ENCODE assay signal across 16 mouse cellular contexts in the genomic region with DNA sequence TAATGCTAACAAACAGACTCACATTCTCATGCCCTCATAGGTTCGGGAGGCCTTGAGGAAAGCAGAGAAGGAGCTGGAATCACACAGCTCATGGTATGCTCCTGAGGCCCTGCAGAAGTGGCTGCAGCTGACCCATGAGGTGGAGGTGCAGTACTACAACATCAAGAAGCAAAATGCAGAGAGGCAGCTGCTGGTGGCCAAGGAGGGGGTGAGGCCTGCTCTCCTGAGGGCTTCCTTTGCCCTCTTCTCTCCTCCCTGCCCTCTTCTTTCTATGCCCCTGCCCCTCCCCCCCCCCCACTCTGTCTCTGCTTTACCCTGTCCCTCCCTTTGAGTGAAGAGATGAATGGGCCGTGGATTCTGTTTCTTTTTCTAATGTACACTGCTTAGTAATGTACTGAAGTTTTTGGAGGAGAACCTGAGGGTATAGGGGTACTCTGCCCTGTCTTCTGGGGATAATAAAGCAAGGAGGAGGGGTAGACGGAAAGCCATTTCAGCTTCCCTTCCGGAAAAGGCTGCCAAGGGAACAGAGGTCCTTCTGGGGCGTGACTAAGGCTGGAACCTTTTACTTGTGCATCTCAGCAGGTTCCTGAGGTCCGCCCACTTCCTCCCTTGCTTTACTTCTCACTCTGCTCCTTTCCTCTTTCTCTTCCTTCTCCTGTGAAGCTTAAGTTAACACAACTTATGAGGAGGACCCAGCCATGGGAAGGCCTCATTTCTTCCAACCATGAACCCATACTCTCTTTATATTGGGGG. TPM values are rescaled to one million over a fixed set of nuclear protein-coding genes. Genes with fewer than 3 reads are reported as not detected.
A peak's percentile ranks its signal among the peaks of the same experiment; 100 is the strongest.
DNase-seq lines count a peak whose midpoint lies in the region; ATAC-seq and TF ChIP-seq lines count a peak whose summit lies in the region.
"Had no signal": no experiment of that assay in that cellular context is flagged by ENCODE, and none has a peak within 500 bp of the region (broad histone marks: within the 10 kb centered on the region; RNA-seq: fewer than 3 reads in every experiment).

No protein-coding gene starts in this region.

- no peak for TF ChIP-seq EP300 in liver, postnatal 0 days (IDR thresholded peaks at IDR 0.05; ENCODE audit: low read depth)

- H3K27me3 ChIP-seq in forebrain, embryonic 10.5 days (ENCODE audit: poor library complexity, severe bottlenecking): no peaks in the 10 kb centered on the region
- no peaks in the 10 kb centered on the region for H3K27me3 ChIP-seq in forebrain, embryonic 16.5 days (replicated peaks; ENCODE audit: control insufficient read depth, insufficient read depth, low read length)
- no peaks in the 10 kb centered on the region for H3K27me3 ChIP-seq in thymus, adult 2 months (ENCODE audit: control insufficient read depth, insufficient read depth, low read length)
- no peaks in the 10 kb centered on the region for H3K27me3 ChIP-seq in liver, postnatal 0 days (ENCODE audit: insufficient read depth, low read length)
- no peaks in the 10 kb centered on the region for H3K27me3 ChIP-seq in midbrain, postnatal 0 days (ENCODE audit: insufficient read depth, low read length)
- H3K27me3 ChIP-seq: kidney, embryonic 15.5 days; midbrain, embryonic 15.5 days; Patski had no signal

- WGBS in forebrain, embryonic 10.5 days: 60% methylated on average over 6 of the region's 6 CpGs
- 53% methylated on average over 6 of the region's 6 CpGs for WGBS in forebrain, embryonic 16.5 days
- WGBS in thymus, adult 2 months: 17% methylated on average over 6 of the region's 6 CpGs
- WGBS in liver, postnatal 0 days (ENCODE audit: insufficient replicate concordance): 43% methylated on average over 6 of the region's 6 CpGs
- 50% methylated on average over 6 of the region's 6 CpGs for WGBS in midbrain, postnatal 0 days

- TF ChIP-seq CTCF in thymus, adult 2 months (IDR thresholded peaks at IDR 0.05; ENCODE audit: borderline replicate concordance, control insufficient read depth, extremely low read depth, insufficient read depth, low read length, poor library complexity): no peak
- TF ChIP-seq CTCF in liver, postnatal 0 days (IDR thresholded peaks at IDR 0.05; ENCODE audit: low read depth): no peak
- TF ChIP-seq CTCF in midbrain, postnatal 0 days (IDR thresholded peaks at IDR 0.05): no peak

- peaks cover 7% of the 10 kb centered on the region for H3K4me1 ChIP-seq in forebrain, embryonic 10.5 days
- H3K4me1 ChIP-seq in forebrain, embryonic 16.5 days (replicated peaks; ENCODE audit: control insufficient read depth, insufficient read depth, low read length): no peaks in the 10 kb centered on the region
- peaks cover 13% of the 10 kb centered on the region for H3K4me1 ChIP-seq in thymus, adult 2 months (replicated peaks; ENCODE audit: control insufficient read depth, insufficient read depth, low read length)
- peaks cover 3% of the 10 kb centered on the region; the same call in 1 of the 2 replicates for H3K4me1 ChIP-seq in liver, postnatal 0 days (ENCODE audit: insufficient read depth)
- H3K4me1 ChIP-seq in midbrain, postnatal 0 days (ENCODE audit: insufficient read depth, low read length): no peaks in the 10 kb centered on the region
- H3K4me1 ChIP-seq: kidney, embryonic 15.5 days; midbrain, embryonic 15.5 days had no signal

- peak overlapping the region; percentile 30; the same call in 1 of the 2 replicates for H3K27ac ChIP-seq in forebrain, embryonic 10.5 days
- no peak overlapping the region for H3K27ac ChIP-seq in forebrain, embryonic 16.5 days (ENCODE audit: low read length)
- peak overlapping the region; percentile 61 for H3K27ac ChIP-seq in thymus, adult 2 months (ENCODE audit: control insufficient read depth, insufficient read depth, low read length)
- H3K27ac ChIP-seq in liver, postnatal 0 days (ENCODE audit: low read depth): peak overlapping the region; percentile 55; the same call in 1 of the 2 replicates
- H3K27ac ChIP-seq in midbrain, postnatal 0 days (ENCODE audit: low read depth, low read length): no peak overlapping the region
- H3K27ac ChIP-seq: hindbrain, embryonic 10.5 days; kidney, embryonic 15.5 days; midbrain, embryonic 15.5 days had no signal

- no peak for ATAC-seq in forebrain, embryonic 16.5 days
- ATAC-seq in liver, postnatal 0 days: no peak
- no peak for ATAC-seq in midbrain, postnatal 0 days (ENCODE audit: low FRiP score)
- ATAC-seq: midbrain, embryonic 15.5 days; Patski had no signal

- no peak for DNase-seq in forebrain, embryonic 10.5 days (ENCODE audit: extremely low spot score, low spot score)
- DNase-seq in thymus, adult 2 months: peak; percentile 28
- DNase-seq in thymus, adult 18-20 months: no peak
- no peak for DNase-seq in liver, postnatal 0 days
- no peak for DNase-seq in adrenal gland, postnatal 25 days
- DNase-seq in urinary bladder, postnatal 10 days (ENCODE audit: low spot score): no peak
- DNase-seq in midbrain, postnatal 0 days (ENCODE audit: low spot score): no peak
- DNase-seq: gastrocnemius, postnatal 10 days; spleen, adult 18-20 months had no signal

- H3K9ac ChIP-seq in forebrain, embryonic 16.5 days (replicated peaks; ENCODE audit: low read depth, low read length): no peak overlapping the region
- H3K9ac ChIP-seq in liver, postnatal 0 days (replicated peaks): no peak overlapping the region
- H3K9ac ChIP-seq in midbrain, postnatal 0 days (replicated peaks; ENCODE audit: low read length, poor library complexity, severe bottlenecking): no peak overlapping the region
- H3K9ac ChIP-seq: kidney, embryonic 15.5 days; midbrain, embryonic 15.5 days had no signal

- H3K9me3 ChIP-seq in forebrain, embryonic 10.5 days: no peaks in the 10 kb centered on the region
- H3K9me3 ChIP-seq in forebrain, embryonic 16.5 days (ENCODE audit: control insufficient read depth, low read length): no peaks in the 10 kb centered on the region
- no peaks in the 10 kb centered on the region for H3K9me3 ChIP-seq in liver, postnatal 0 days (ENCODE audit: low read length)
- no peaks in the 10 kb centered on the region for H3K9me3 ChIP-seq in midbrain, postnatal 0 days (ENCODE audit: low read length)
- H3K9me3 ChIP-seq: hindbrain, embryonic 10.5 days; kidney, embryonic 15.5 days; midbrain, embryonic 15.5 days had no signal

- H3K4me3 ChIP-seq in forebrain, embryonic 10.5 days: no peak overlapping the region
- H3K4me3 ChIP-seq in forebrain, embryonic 16.5 days (replicated peaks; ENCODE audit: low read length): no peak overlapping the region
- no peak overlapping the region for H3K4me3 ChIP-seq in thymus, adult 2 months (ENCODE audit: control insufficient read depth, insufficient read depth, low read length)
- H3K4me3 ChIP-seq in liver, postnatal 0 days (ENCODE audit: low read depth, low read length): no peak overlapping the region
- no peak overlapping the region for H3K4me3 ChIP-seq in midbrain, postnatal 0 days (ENCODE audit: low read depth, low read length)
- H3K4me3 ChIP-seq: erythroblast, embryonic 14.5 days; hindbrain, embryonic 10.5 days; kidney, embryonic 15.5 days; midbrain, embryonic 15.5 days had no signal

- no peak for TF ChIP-seq POLR2A in thymus, adult 2 months (IDR thresholded peaks at IDR 0.05; ENCODE audit: control insufficient read depth, extremely low read depth, insufficient read depth, low read length, poor library complexity)

- peaks cover 3% of the 10 kb centered on the region; the same call in 1 of the 2 replicates for H3K36me3 ChIP-seq in forebrain, embryonic 10.5 days (replicated peaks)
- no peaks in the 10 kb centered on the region for H3K36me3 ChIP-seq in forebrain, embryonic 16.5 days (ENCODE audit: control insufficient read depth, insufficient read depth)
- H3K36me3 ChIP-seq in thymus, adult 2 months (ENCODE audit: control insufficient read depth, insufficient read depth, low read length): peaks cover 43% of the 10 kb centered on the region
- H3K36me3 ChIP-seq in liver, postnatal 0 days (replicated peaks; ENCODE audit: insufficient read depth, low read length): peaks cover 34% of the 10 kb centered on the region
- H3K36me3 ChIP-seq in midbrain, postnatal 0 days (ENCODE audit: insufficient read depth, low read length): peaks cover 17% of the 10 kb centered on the region
- H3K36me3 ChIP-seq: kidney, embryonic 15.5 days; midbrain, embryonic 15.5 days had no signal

- no peak overlapping the region for H3K4me2 ChIP-seq in forebrain, embryonic 16.5 days (ENCODE audit: low read length)
- peak overlapping the region; percentile 26; the same call in 1 of the 2 replicates for H3K4me2 ChIP-seq in liver, postnatal 0 days (ENCODE audit: low read depth, low read length)
- no peak overlapping the region for H3K4me2 ChIP-seq in midbrain, postnatal 0 days (ENCODE audit: low read depth, low read length, poor library complexity, severe bottlenecking)
- H3K4me2 ChIP-seq: kidney, embryonic 15.5 days; midbrain, embryonic 15.5 days had no signal

RNA-seq across cellular contexts. Expression of a gene that starts 15.4 kb away (rescaled TPM):
- 296 and 311 TPM in 2 replicates for polyA plus RNA-seq in forebrain, embryonic 10.5 days (2016; fragmentation: Nextera tagmentation; extraction: Ambion mirVana)
- 79.3 and 96.2 TPM in 2 replicates for polyA plus RNA-seq in forebrain, embryonic 16.5 days (2015; fragmentation: Nextera tagmentation; extraction: Ambion mirVana)
- 46.3 and 67.1 TPM in 2 replicates for polyA plus RNA-seq in thymus, adult 2 months (2012; rRNA removed)
- 55.9 and 66.4 TPM in 2 replicates for polyA plus RNA-seq in liver, postnatal 0 days (2015; fragmentation: Nextera tagmentation; extraction: Ambion mirVana)
- total RNA-seq in adrenal gland, postnatal 25 days (2021): 28.2 and 36.0 TPM in 2 replicates
- 31.2 and 35.6 TPM in 2 replicates for total RNA-seq in midbrain, postnatal 0 days (2014; rRNA removed)
- polyA plus RNA-seq in midbrain, postnatal 0 days (2015; fragmentation: Nextera tagmentation; extraction: Ambion mirVana): 25.0 and 26.1 TPM in 2 replicates

RNA-seq across cellular contexts. Expression of a gene that starts 55.4 kb away (rescaled TPM):
- 0.19 and 0.55 TPM in 2 replicates for polyA plus RNA-seq in forebrain, embryonic 10.5 days (2016; fragmentation: Nextera tagmentation; extraction: Ambion mirVana)
- 0.43 and 0.66 TPM in 2 replicates for polyA plus RNA-seq in forebrain, embryonic 16.5 days (2015; fragmentation: Nextera tagmentation; extraction: Ambion mirVana)
- not detected in 2 replicates for polyA plus RNA-seq in thymus, adult 2 months (2012; rRNA removed)
- polyA plus RNA-seq in liver, postnatal 0 days (2015; fragmentation: Nextera tagmentation; extraction: Ambion mirVana): 0.12 and 0.19 TPM in 2 replicates
- not detected in 2 replicates for total RNA-seq in adrenal gland, postnatal 25 days (2021)
- total RNA-seq in midbrain, postnatal 0 days (2014; rRNA removed): not detected in 2 replicates
- polyA plus RNA-seq in midbrain, postnatal 0 days (2015; fragmentation: Nextera tagmentation; extraction: Ambion mirVana): 0.29 and 0.38 TPM in 2 replicates
- total RNA-seq: gastrocnemius, postnatal 10 days; left cerebral cortex, postnatal 14 days had no signal
- polyA plus RNA-seq: erythroblast, embryonic 14.5 days; Patski had no signal

Comparison
In these comparisons a context has a peak if more than half of its experiments do, and no peak if none do; other contexts are left out.
1. H3K27ac ChIP-seq: peak in forebrain, embryonic 10.5 days (single experiment), thymus, adult 2 months (single experiment) and liver, postnatal 0 days (single experiment); none in forebrain, embryonic 16.5 days (single experiment) and midbrain, postnatal 0 days (single experiment).